In the genomic region with DNA sequence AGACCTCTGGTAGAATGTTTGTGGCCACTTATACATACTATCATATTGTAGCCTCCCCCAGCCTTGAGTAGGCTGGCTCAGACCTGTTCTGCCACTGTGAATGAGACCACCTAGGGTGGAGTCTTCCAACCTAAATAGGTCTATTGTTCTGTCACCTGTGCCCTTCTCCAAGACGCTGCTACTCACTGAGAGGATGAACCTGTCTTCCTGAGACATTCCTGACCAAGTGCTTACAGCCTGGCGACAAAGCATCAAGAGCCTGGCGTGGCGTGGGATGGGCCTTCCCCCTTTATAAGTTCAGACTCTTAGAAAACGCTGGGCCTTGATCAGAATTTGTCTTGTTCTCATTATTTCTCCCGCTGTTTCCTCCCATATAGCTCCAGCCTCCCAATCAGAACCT, we compare ENCODE assay signal across 27 mouse cellular contexts. TPM values are rescaled to one million over a fixed set of nuclear protein-coding genes. Genes with fewer than 3 reads are reported as not detected.
"Had no signal": no experiment of that assay in that cellular context is flagged by ENCODE, and none has a peak within 500 bp of the region (broad histone marks: within the 10 kb centered on the region; RNA-seq: fewer than 3 reads in every experiment).

No protein-coding gene starts in this region.

- H3K9me3 ChIP-seq: midbrain, embryonic 10.5 days; midbrain, embryonic 12.5 days; neural tube, embryonic 13.5 days; neural tube, embryonic 15.5 days had no signal

- H3K27ac ChIP-seq: midbrain, embryonic 10.5 days; midbrain, embryonic 12.5 days; neural tube, embryonic 13.5 days; neural tube, embryonic 15.5 days had no signal

- H3K27me3 ChIP-seq: midbrain, embryonic 12.5 days; neural tube, embryonic 13.5 days; neural tube, embryonic 15.5 days had no signal

- H3K9ac ChIP-seq: lung, embryonic 14.5 days; midbrain, embryonic 12.5 days; neural tube, embryonic 13.5 days; neural tube, embryonic 15.5 days had no signal

- H3K4me1 ChIP-seq: midbrain, embryonic 10.5 days; midbrain, embryonic 12.5 days; neural tube, embryonic 13.5 days; neural tube, embryonic 15.5 days had no signal

- H3K4me3 ChIP-seq: midbrain, embryonic 10.5 days; midbrain, embryonic 12.5 days; myocyte; neural tube, embryonic 13.5 days; neural tube, embryonic 15.5 days had no signal

- H3K36me3 ChIP-seq: midbrain, embryonic 10.5 days; midbrain, embryonic 12.5 days; neural tube, embryonic 13.5 days; neural tube, embryonic 15.5 days had no signal

- DNase-seq: lung, adult 18-20 months; lung, embryonic 14.5 days; lung, postnatal 10 days; lung, postnatal 4 days; midbrain, embryonic 14.5 days; retina, postnatal 1 day; right cerebral cortex, adult 18-20 months; right cerebral cortex, postnatal 25 days; right cerebral cortex, postnatal 4 days; spleen, adult 18-20 months; thymus, adult 18-20 months; thymus, postnatal 14 days; thymus, postnatal 36 days had no signal

RNA-seq across cellular contexts. Expression of gene Olfr821, which starts 6.9 kb away (rescaled TPM):
- total RNA-seq: megakaryocyte, adult 5-6 weeks; megakaryocyte-erythroid progenitor cell, adult 5-6 weeks had no signal
- polyA plus RNA-seq: lung, embryonic 14.5 days; lung, embryonic 16.5 days; midbrain, embryonic 10.5 days; midbrain, embryonic 12.5 days; midbrain, embryonic 14.5 days; midbrain, embryonic 16.5 days; myocyte; neural tube, embryonic 11.5 days; neural tube, embryonic 13.5 days; neural tube, embryonic 15.5 days; small intestine, adult 2 months; stomach, embryonic 14.5 days; stomach, embryonic 16.5 days; thymus, postnatal 0 days had no signal

RNA-seq across cellular contexts. Expression of gene Olfr820, which starts 24.7 kb away (rescaled TPM):
- total RNA-seq: megakaryocyte, adult 5-6 weeks; megakaryocyte-erythroid progenitor cell, adult 5-6 weeks had no signal
- polyA plus RNA-seq: lung, embryonic 14.5 days; lung, embryonic 16.5 days; midbrain, embryonic 10.5 days; midbrain, embryonic 12.5 days; midbrain, embryonic 14.5 days; midbrain, embryonic 16.5 days; myocyte; neural tube, embryonic 11.5 days; neural tube, embryonic 13.5 days; neural tube, embryonic 15.5 days; small intestine, adult 2 months; stomach, embryonic 14.5 days; stomach, embryonic 16.5 days; thymus, postnatal 0 days had no signal

RNA-seq across cellular contexts. Expression of gene Olfr822, which starts 33.9 kb away (rescaled TPM):
- total RNA-seq: megakaryocyte, adult 5-6 weeks; megakaryocyte-erythroid progenitor cell, adult 5-6 weeks had no signal
- polyA plus RNA-seq: lung, embryonic 14.5 days; lung, embryonic 16.5 days; midbrain, embryonic 10.5 days; midbrain, embryonic 12.5 days; midbrain, embryonic 14.5 days; midbrain, embryonic 16.5 days; myocyte; neural tube, embryonic 11.5 days; neural tube, embryonic 13.5 days; neural tube, embryonic 15.5 days; small intestine, adult 2 months; stomach, embryonic 14.5 days; stomach, embryonic 16.5 days; thymus, postnatal 0 days had no signal

RNA-seq across cellular contexts. Expression of gene Gm10310, which starts 52.2 kb away (rescaled TPM):
- total RNA-seq: megakaryocyte, adult 5-6 weeks; megakaryocyte-erythroid progenitor cell, adult 5-6 weeks had no signal
- polyA plus RNA-seq: lung, embryonic 14.5 days; lung, embryonic 16.5 days; midbrain, embryonic 10.5 days; midbrain, embryonic 12.5 days; midbrain, embryonic 14.5 days; midbrain, embryonic 16.5 days; myocyte; neural tube, embryonic 11.5 days; neural tube, embryonic 13.5 days; neural tube, embryonic 15.5 days; small intestine, adult 2 months; stomach, embryonic 14.5 days; stomach, embryonic 16.5 days; thymus, postnatal 0 days had no signal
